Mouse (Mus musculus): ENCODE measurements around the gene Pbld1. TPM values are rescaled to one million over a fixed set of nuclear protein-coding genes. Genes with fewer than 3 reads are reported as not detected.

Pbld1 gene
- polyA plus RNA-seq, 1 experiment, result 2.2 TPM

DNA sequence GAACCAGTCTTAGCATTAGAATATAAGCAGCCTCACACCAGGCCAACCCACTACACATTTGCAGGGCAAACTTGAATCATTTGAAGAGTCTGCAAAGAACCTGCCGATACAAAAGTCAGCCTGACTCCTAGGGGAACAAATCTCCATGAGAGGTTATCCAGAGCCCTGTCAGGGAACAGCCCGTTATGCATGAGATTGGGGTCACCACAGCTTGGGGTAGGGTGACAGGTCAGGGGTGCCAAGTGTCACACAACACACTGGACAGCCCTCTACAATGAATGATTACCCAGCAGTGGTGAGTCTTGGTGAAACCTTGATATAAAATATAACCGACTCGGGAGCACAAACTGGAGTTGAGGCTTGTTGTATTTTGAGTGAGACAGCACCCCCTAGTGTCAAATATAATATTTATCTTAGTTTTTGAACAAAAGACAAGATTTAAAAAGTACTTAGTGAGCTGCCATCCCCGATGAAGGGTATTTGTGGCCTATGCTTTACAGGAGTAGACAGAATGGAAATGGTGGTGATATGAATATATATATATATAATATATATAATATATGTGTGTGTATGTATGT is 53.2 kb downstream of the Pbld1 start:
- Histone ChIP-seq H3K4me3 (replicated peaks; ENCODE audit: extremely low read depth, low read depth, low read length) (no peak overlapping the region), H3K4me1 (ENCODE audit: control insufficient read depth, insufficient read depth, low read length) (no peaks in the 10 kb centered on the region)
- DNase-seq, result no peak
- WGBS, result 42% methylated on average over 5 of the region's 5 CpGs
- TF ChIP-seq POLR2A (IDR thresholded peaks at IDR 0.05; ENCODE audit: borderline replicate concordance, extremely low read depth, low read depth, low read length) (no peak), CTCF (IDR thresholded peaks at IDR 0.05; ENCODE audit: insufficient read depth, low read length) (no peak)

DNA sequence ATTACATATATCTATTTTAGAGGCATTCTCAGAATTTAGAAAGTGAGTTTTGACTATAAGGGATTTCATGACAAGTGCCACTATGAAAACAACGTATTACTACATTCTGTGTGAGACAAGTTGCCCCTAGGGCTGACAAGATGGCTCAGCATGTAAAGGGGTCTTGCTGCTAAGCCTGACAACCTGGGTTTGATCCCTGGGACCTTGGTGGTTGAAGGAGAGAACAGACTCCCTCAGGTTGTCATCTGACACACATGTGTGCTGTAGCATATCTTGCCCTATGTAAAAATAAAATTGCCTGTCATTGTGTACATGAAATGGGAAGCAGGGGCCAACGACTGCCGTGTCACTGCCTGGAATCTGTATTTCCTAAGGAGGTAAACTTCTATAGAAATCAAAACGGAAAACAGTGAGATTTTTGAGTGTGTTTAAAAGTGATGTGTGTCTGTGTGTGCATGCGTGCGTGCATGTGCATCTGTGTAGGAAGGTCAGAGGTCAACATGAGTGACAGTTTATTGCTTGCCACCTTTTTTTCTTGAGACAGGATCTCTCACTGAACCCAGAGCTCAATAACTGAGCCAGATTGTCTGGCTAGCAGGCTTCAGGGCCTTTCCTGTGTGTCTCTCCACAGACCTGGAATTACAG is 53.9 kb downstream of the Pbld1 start:
- TF ChIP-seq CTCF (IDR thresholded peaks at IDR 0.05; ENCODE audit: insufficient read depth, low read length) (no peak), POLR2A (IDR thresholded peaks at IDR 0.05; ENCODE audit: borderline replicate concordance, extremely low read depth, low read depth, low read length) (no peak)
- 77% methylated on average over 6 of the region's 6 CpGs for WGBS
- no peak for DNase-seq

DNA sequence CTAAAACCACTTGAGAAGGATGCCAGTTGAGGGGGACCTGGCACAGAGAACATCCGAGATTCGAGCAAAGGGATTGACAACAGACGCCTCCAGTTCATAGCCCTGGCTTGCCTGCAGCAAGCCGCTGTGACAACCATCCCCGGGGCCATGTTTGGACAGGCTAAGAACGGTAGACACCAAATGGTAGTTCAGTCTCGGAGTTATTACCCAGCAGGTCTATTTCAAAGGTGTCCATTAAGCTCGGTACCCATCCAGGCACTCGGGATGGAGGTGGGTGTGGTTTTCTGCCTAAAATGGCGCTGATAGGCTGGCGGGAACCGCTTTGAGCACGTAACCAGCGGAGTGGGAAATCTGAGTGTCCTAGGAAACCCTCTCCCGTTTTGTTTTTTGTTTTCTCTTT is 55.9 kb downstream of the Pbld1 start:
- Histone ChIP-seq H3K4me3 (replicated peaks; ENCODE audit: extremely low read depth, low read depth, low read length) (no peak overlapping the region), H3K4me1 (ENCODE audit: control insufficient read depth, insufficient read depth, low read length) (no peaks in the 10 kb centered on the region)
- no peak for TF ChIP-seq POLR2A (IDR thresholded peaks at IDR 0.05; ENCODE audit: borderline replicate concordance, extremely low read depth, low read depth, low read length)
- TF ChIP-seq CTCF (IDR thresholded peaks at IDR 0.05; ENCODE audit: insufficient read depth, low read length), result no peak
- 81% methylated on average over 15 of the region's 15 CpGs for WGBS
- DNase-seq, result no peak

More for the DNA sequence above, 53.9 kb downstream of the Pbld1 start:
- Histone ChIP-seq H3K4me1 (ENCODE audit: control insufficient read depth, insufficient read depth, low read length) (no peaks in the 10 kb centered on the region), H3K4me3 (replicated peaks; ENCODE audit: extremely low read depth, low read depth, low read length) (no peak overlapping the region)

DNA sequence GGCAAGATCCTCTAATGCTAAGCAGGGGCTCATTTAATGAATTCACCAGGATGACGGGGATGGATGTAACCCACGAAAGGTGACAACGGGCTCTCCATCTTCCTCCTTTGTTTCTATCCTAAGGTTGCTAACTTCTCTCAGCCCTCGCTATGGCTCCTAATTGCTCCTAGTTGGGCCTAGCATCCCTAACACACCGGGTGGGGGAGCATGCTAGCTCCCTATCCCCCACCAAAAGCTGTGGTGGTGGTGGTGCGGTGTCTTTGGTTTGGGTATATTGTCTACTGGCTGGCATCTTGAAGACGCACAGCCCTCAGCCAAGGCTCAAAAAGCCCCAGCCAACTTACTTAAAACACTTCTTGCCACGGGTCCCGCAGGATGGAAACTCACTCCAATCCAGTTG is 56.4 kb downstream of the Pbld1 start:
- DNase-seq, result no peak
- H3K4me3 ChIP-seq (replicated peaks; ENCODE audit: extremely low read depth, low read depth, low read length), result no peak overlapping the region
- TF ChIP-seq CTCF (IDR thresholded peaks at IDR 0.05; ENCODE audit: insufficient read depth, low read length) (no peak), POLR2A (IDR thresholded peaks at IDR 0.05; ENCODE audit: borderline replicate concordance, extremely low read depth, low read depth, low read length) (no peak)
- H3K4me1 ChIP-seq (ENCODE audit: control insufficient read depth, insufficient read depth, low read length), result no peaks in the 10 kb centered on the region
- WGBS, result 93% methylated on average over 9 of the region's 9 CpGs

DNA sequence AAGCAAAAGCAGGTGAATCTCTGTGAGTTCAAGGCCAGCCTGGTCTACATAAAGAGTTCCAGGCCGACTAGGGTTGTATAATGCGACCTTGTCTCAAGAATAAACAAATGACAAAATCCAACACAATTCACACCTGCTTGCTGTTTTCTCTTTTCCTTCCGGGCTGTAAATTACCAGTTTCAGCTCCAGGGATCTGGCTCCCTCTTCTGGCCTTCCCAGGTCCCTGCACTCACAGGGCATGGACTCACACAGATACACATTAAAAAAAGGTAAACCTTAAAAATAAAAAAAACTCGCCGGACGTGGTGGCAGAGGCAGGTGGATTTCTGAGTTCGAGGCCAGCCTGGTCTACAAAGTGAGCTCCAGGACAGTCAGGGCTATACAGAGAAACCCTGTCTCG is 57.6 kb downstream of the Pbld1 start:
- TF ChIP-seq POLR2A (IDR thresholded peaks at IDR 0.05; ENCODE audit: borderline replicate concordance, extremely low read depth, low read depth, low read length) (no peak), CTCF (IDR thresholded peaks at IDR 0.05; ENCODE audit: insufficient read depth, low read length) (no peak)
- Histone ChIP-seq H3K4me3 (replicated peaks; ENCODE audit: extremely low read depth, low read depth, low read length) (no peak overlapping the region), H3K4me1 (ENCODE audit: control insufficient read depth, insufficient read depth, low read length) (no peaks in the 10 kb centered on the region)
- whole genome bisulfite sequencing, result 92% methylated on average over 8 of the region's 8 CpGs
- no peak for DNase-seq

DNA sequence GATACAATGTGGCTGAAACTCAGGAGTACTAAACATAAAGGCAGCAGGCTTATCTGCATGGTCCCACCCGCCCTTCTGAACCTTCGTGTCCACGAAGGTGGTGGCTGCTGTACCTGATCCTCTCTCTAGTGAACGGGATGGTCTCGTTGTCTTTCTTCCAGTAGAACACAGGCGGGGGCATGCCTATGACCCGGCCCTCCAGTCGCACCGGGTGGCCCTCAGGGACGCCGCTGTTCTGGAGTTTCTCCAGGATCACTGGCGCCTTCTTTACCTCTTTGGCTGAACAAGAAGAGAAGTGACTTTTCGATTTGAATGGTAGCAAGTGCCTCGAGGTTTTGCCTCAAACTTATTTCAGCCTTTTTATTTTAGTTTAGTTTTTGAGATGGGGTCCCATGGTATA is 60.0 kb downstream of the Pbld1 start:
- WGBS, result 73% methylated on average over 14 of the region's 14 CpGs
- H3K4me3 ChIP-seq (replicated peaks; ENCODE audit: extremely low read depth, low read depth, low read length), result no peak overlapping the region
- DNase-seq, result no peak

DNA sequence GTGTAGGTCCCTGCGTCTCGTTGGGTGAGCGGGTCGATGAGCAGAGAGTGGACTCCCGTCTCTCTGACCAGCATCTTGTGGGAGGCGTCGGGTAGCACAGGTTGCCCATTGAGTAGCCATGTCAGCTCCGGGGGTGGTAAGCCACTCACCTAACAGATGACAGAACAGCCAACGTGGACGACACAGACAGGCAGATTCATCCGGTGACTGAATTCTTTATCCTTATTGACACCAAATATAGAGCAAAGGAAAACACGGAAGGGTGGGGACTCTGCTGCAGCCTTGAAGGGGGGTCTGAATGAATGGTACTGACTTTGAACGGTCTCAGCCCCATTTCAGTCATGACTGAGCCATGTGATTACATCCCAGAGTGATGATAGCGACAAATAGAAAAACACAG is 62.0 kb downstream of the Pbld1 start:
- DNase-seq, result no peak
- WGBS, result 79% methylated on average over 14 of the region's 14 CpGs
- Histone ChIP-seq H3K4me3 (replicated peaks; ENCODE audit: extremely low read depth, low read depth, low read length) (no peak overlapping the region), H3K4me1 (ENCODE audit: control insufficient read depth, insufficient read depth, low read length) (no peaks in the 10 kb centered on the region)
- TF ChIP-seq POLR2A (IDR thresholded peaks at IDR 0.05; ENCODE audit: borderline replicate concordance, extremely low read depth, low read depth, low read length) (no peak), CTCF (IDR thresholded peaks at IDR 0.05; ENCODE audit: insufficient read depth, low read length) (no peak)

More for the DNA sequence above, 60.0 kb downstream of the Pbld1 start:
- H3K4me1 ChIP-seq (ENCODE audit: control insufficient read depth, insufficient read depth, low read length), result no peaks in the 10 kb centered on the region
- TF ChIP-seq POLR2A (IDR thresholded peaks at IDR 0.05; ENCODE audit: borderline replicate concordance, extremely low read depth, low read depth, low read length) (no peak), CTCF (IDR thresholded peaks at IDR 0.05; ENCODE audit: insufficient read depth, low read length) (no peak)

DNA sequence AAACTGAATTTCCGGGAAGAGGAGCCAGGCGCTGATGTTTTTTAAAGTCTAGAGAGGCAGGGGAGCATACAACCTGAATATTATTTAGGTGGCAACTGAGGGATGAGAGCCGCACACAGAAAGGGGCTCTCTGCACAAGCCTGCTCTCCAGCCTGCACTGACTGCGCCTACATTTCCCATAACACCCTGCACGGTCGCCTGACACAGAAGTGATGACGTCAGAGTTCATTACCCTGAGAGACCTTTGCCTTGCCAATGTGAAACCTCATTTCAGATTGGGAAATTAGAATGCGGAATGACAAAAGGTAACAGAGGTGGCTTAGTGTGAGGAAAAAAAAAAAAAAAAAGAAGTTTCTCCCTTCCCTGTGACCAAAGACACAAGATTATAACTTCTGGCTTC is 62.6 kb downstream of the Pbld1 start:
- Histone ChIP-seq H3K4me3 (replicated peaks; ENCODE audit: extremely low read depth, low read depth, low read length) (no peak overlapping the region), H3K4me1 (ENCODE audit: control insufficient read depth, insufficient read depth, low read length) (no peaks in the 10 kb centered on the region)
- TF ChIP-seq CTCF (IDR thresholded peaks at IDR 0.05; ENCODE audit: insufficient read depth, low read length) (no peak), POLR2A (IDR thresholded peaks at IDR 0.05; ENCODE audit: borderline replicate concordance, extremely low read depth, low read depth, low read length) (no peak)
- DNase-seq, result no peak
- 35% methylated on average over 8 of the region's 8 CpGs for WGBS

DNA sequence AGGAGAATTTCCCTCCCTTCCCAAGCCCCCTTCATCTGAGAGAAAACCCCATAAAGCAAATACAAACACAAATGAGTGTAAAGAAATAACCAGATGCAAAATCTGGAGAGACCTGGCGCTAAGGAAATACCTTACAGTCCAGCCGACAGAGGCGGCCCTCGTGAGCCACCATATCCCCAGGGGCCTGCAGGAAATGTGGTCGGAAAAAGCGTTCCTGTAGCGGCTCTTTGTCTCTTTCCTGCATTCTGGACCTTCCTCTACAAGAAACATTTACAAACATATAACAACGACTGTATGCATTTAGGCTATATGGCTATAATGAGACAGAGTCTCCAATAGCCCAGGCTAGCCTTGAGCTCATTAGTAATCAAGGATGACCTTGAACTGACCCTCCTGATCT is 63.2 kb downstream of the Pbld1 start:
- no peaks in the 10 kb centered on the region for H3K4me1 ChIP-seq (ENCODE audit: control insufficient read depth, insufficient read depth, low read length)
- no peak overlapping the region for H3K4me3 ChIP-seq (replicated peaks; ENCODE audit: extremely low read depth, low read depth, low read length)
- 63% methylated on average over 8 of the region's 8 CpGs for WGBS
- no peak for DNase-seq
- TF ChIP-seq POLR2A (IDR thresholded peaks at IDR 0.05; ENCODE audit: borderline replicate concordance, extremely low read depth, low read depth, low read length) (no peak), CTCF (IDR thresholded peaks at IDR 0.05; ENCODE audit: insufficient read depth, low read length) (no peak)

DNA sequence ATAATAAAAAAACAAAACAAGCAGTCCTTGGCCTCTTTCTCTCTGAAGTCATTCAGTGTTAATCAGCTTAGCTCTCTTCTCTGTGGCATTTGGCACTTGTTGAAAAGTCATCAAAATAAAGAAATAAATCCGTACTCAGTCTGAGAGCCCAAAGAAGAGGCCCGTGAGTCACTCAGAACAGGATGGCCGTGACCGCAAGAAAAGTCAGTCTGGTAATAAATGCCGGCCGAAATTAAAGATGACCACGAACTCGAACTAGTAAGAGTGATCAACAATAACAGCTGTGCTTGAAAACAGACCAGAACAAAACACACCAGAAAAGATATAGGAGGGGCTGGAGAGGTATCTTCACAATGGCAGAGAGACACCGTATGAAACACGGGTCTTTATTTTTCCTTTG is 64.1 kb downstream of the Pbld1 start:
- Histone ChIP-seq H3K4me1 (ENCODE audit: control insufficient read depth, insufficient read depth, low read length) (no peaks in the 10 kb centered on the region; the same call in 1 of the 2 replicates), H3K4me3 (replicated peaks; ENCODE audit: extremely low read depth, low read depth, low read length) (no peak overlapping the region)
- TF ChIP-seq POLR2A (IDR thresholded peaks at IDR 0.05; ENCODE audit: borderline replicate concordance, extremely low read depth, low read depth, low read length), result no peak
- TF ChIP-seq CTCF (IDR thresholded peaks at IDR 0.05; ENCODE audit: insufficient read depth, low read length), result no peak
- DNase-seq, result no peak
- WGBS, result 91% methylated on average over 10 of the region's 10 CpGs
